Mouse (Mus musculus) left cerebral cortex, postnatal 4 days (tissue): ENCODE measurements around the gene Pde4d. TPM values are rescaled to one million over a fixed set of nuclear protein-coding genes. Genes with fewer than 3 reads are reported as not detected.

Experiments
- DNase-seq: peaks from one replicate; pipeline ENCODE4 v3.0.0-alpha.2; 2022
- intact Hi-C: fragments of 180-260 bp; cut with DNase I; formaldehyde crosslinking; loops from one replicate; pipeline ENCODE4 v1.15.1; 2025
- total RNA-seq, 2 experiments: library from RNA; stranded (reverse); gene quantifications; 2 replicates each; pipeline ENCODE4 v1.2.3; 2021

The Pde4d gene
- total RNA-seq, 2 experiments from 2014 or later = 107 to 117 TPM

DNA sequence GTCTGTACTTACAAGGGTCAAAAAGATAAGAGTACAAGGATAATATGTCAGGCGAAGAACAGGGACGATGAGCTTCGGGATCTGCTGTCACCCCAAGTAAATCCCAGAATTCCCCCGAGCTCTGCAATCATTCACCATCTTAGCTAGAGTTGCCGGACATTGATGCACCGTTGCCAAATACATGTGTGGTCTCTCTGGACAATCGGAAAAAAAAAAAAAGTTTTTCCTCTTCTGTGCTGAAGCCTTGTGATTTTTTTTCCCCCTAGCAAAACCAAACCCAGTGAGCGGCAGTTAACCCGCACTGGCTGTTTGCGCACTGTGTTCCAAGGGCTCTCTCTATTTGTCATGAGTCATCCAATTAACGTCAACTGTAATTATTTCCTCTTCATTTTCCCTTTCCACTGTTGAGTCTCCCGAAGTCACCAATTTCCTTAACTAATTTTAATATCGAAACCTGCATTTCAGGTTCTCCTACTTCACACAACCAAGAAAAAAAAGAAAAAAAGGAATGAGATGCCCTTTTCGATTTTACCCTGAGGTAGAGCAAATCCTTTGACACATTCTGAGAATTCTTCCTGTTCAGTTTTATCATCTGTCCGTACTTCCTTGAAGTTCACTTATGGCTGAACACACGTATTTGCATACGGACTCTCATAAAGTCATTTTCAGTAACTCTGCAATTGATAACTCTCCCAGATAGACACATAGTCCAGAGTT is 780.0 kb downstream of the Pde4d start:
- no peak for DNase-seq

GRCm38 (mm10) chr13:109230335-109230987 is 780.7 kb downstream of the Pde4d start:
- intact Hi-C loops = loop anchor here (5.0 kb wide), 3 partner anchors 117 to 377 kb away; no protein-coding TSS in a partner anchor
- no peak for DNase-seq

More for the DNA sequence above, 780.0 kb downstream of the Pde4d start:
- intact Hi-C loops = loop anchor here (5.0 kb wide), 4 partner anchors 118 to 513 kb away; no protein-coding TSS in a partner anchor

DNA sequence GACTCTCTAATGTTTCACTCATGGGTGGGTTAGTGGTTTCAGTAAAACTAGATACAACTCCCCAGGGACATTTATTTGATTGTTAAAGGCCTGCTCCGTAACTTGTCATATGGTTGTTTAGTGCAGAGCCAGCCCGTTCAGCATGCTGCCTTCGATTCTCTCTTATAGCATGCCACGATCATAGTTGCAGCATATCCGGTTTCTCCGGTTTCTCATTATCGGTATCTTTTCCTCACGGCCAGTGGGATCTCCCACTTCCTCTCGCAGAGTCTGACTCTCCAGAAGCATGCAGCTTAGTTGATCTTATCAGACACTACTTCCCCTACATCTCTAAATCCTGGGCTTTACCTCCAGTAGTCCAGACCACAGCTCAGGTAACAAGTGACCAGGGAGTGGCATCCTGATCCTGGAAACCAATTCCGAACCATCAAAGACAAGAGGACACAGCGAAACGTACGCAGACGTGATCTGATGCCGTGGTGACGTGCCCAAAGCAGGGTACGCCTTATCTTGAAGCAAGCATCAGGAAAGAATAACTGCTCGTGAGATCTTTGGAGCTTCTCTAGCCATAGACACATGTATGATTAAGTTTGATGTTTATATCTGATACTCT is 782.2 kb downstream of the Pde4d start:
- intact Hi-C loops = loop anchor here (5.0 kb wide), 3 partner anchors 115 to 375 kb away; no protein-coding TSS in a partner anchor
- no peak for DNase-seq

DNA sequence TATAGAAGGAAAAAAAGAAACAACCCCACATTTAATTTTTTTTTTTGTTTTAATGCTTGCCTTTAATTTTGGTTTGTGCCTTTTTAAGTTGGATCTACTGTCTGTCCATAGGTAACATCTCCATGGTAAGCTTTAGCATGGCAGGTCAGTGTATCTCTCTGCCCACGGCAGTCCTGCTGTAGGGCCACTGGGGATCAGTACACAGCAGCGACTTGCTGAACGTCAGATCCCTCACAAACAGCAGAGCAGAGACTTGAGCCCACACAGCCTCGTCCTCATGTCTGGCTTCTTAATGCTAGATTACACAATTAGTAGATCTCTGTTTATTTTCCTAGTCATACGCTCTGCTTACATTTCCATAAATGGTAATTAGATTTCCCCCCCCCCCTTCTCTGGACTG is 782.8 kb downstream of the Pde4d start:
- no peak for DNase-seq
- intact Hi-C loops = loop anchor here (5.0 kb wide), 3 partner anchors 115 to 375 kb away; no protein-coding TSS in a partner anchor

- no peak for DNase-seq
- intact Hi-C loops = loop anchor here (5.0 kb wide), 3 partner anchors 113 to 373 kb away; no protein-coding TSS in a partner anchor
Observed at GRCm38 (mm10) chr13:109233911-109234613, 784.3 kb downstream of the Pde4d start.

GRCm38 (mm10) chr13:109236047-109236446 is 786.3 kb downstream of the Pde4d start:
- DNase-seq = no peak
- intact Hi-C loops = no loop called here

- intact Hi-C loops = no loop called here
- no peak for DNase-seq
Observed at GRCm38 (mm10) chr13:109238670-109239069, 788.9 kb downstream of the Pde4d start.

GRCm38 (mm10) chr13:109239296-109239695 is 789.5 kb downstream of the Pde4d start:
- intact Hi-C loops = no loop called here
- peak; percentile 39 for DNase-seq

- DNase-seq = no peak
- intact Hi-C loops = no loop called here
Observed at GRCm38 (mm10) chr13:109242456-109243050, 792.8 kb downstream of the Pde4d start.

- intact Hi-C loops = no loop called here
- no peak for DNase-seq
Observed at GRCm38 (mm10) chr13:109243160-109243559, 793.4 kb downstream of the Pde4d start.

DNA sequence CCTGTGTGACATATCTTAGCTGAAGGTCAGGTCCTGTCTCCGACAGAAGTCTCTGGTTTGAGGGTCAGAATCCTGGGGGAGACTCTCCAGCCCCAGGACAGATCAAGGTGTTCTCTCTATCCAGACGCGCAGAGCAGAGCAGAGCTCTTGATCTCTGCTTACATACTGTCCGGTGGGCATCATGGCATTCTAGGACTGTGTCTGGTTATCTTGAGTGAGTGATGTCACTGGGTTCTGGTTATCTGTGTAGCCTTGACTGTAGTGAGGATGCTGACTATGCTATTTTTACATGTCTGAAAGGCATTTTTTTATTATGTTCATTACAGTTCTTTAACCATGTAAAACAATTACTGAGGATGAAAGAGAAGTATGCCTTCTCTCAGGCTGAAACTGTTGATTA is 797.3 kb downstream of the Pde4d start:
- DNase-seq = no peak
- intact Hi-C loops = no loop called here

DNA sequence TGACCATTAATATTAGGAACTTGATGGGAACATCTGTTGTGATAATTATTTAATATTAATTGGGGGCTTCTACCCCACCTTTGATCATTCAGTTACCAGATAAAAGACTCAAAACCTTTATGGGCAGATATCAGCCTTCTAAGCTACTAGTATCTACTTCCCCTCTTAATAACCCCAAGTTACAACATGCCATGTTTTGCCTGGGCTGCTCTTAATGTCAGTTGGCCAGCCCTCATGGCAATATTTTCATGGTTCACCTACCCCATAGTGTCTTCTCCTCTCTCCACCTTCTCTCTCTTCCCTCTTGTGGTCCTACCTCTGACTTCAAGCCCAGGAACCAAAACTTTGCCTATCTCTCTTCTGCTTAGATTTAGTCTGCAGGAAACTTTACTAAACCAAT is 799.6 kb downstream of the Pde4d start:
- intact Hi-C loops = no loop called here
- DNase-seq = no peak

- DNase-seq = no peak
- intact Hi-C loops = no loop called here
Observed at GRCm38 (mm10) chr13:109255634-109256033, 805.9 kb downstream of the Pde4d start.

DNA sequence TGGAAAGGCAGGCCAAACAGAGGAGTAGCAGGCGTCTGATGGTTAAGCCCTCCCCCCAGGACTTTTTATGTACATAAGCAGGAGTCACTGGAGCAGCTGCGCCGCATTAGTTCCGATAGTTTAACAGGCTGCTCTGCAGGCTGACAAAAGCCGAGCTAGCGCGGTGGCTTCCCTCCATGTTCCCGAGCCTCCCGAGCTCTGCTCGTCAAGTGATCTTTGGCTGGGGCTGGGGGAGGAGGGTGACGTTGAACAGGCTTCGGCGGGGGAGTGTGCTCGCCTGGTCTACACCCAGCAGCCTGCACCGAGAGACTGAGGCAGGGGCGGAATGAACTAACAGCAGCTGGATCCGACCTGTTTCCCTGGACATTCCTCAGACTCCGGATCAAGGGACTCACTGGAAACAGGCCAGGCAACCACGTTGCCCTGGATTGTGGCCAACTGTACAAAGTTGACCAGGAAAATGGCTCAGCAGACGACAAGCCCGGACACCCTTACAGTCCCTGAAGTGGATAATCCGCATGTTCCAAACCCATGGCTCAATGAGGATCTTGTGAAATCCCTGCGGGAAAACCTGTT is 810.6 kb downstream of the Pde4d start:
- intact Hi-C loops = no loop called here
- peak; percentile 77 for DNase-seq

DNA sequence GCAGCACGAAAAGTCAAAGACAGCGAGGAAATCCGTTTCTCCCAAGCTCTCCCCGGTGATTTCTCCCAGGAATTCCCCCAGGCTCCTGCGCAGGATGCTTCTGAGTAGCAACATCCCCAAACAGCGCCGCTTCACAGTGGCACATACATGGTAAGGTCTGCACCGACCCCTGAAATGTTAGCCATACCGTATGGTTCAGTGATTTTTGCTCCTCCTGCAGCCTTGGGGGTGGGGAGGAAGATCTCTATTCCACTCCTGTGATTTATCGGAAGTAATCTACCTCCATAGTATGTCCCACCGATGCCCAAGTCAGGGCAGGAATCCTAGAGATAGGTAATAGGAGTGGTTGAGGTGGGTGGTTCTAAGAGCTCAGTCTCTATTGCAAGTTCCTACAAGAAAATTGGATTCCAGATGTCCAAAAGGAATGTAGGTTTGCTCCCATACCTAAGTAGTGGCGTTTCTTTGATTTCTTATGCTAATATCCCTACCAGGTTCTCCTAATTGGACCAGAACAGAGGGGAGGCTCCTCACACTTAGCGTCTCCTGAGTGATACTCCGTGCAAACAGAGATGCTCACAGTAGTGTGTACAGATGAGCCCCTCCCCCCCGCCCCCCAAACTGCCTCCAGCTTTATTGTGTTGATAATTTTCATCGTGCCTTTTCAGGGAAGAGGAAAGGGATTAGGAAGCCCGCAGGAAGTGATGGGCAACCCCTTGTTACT is 811.2 kb downstream of the Pde4d start:
- DNase-seq = peak; percentile 8
- intact Hi-C loops = no loop called here

- DNase-seq = no peak
- intact Hi-C loops = no loop called here
Observed at GRCm38 (mm10) chr13:109261642-109262220, 812.0 kb downstream of the Pde4d start.

DNA sequence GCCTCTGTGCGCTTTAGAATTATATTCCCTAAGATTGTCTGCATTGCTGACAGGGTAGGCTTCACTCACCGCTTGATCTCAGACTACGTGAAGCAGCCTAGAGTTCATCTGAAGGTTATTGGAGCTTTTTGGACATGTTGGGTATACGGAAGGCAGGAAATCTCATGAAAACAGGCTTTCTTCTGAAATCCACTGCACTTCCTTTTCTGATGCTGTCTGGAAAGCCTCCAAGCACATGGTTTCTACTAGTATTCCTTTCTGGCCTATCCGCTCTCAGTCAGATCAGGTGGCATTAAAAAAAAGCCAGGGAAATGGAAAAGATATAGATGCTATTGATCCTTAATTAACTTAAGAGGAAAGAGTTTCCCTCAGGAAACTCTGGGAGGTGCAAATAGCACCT is 812.8 kb downstream of the Pde4d start:
- intact Hi-C loops = no loop called here
- DNase-seq = no peak

DNA sequence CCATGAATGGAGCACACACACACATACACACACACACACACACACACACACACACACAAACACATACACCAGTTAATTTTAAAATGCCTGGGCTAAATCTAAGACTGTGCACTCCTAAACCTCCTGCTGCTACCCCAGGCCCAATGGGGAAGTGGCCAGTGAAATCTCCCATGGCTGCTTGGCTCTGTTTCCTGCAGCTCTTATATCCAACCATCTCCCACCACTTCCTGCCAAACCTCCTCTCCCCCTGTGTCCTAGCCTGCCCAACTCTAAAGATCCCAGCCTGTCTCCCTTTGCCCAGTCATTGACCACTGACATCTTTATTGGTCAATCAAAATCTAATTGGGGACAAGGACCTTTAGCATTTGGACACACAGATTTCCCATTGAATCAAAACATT is 814.1 kb downstream of the Pde4d start:
- intact Hi-C loops = no loop called here
- no peak for DNase-seq

DNA sequence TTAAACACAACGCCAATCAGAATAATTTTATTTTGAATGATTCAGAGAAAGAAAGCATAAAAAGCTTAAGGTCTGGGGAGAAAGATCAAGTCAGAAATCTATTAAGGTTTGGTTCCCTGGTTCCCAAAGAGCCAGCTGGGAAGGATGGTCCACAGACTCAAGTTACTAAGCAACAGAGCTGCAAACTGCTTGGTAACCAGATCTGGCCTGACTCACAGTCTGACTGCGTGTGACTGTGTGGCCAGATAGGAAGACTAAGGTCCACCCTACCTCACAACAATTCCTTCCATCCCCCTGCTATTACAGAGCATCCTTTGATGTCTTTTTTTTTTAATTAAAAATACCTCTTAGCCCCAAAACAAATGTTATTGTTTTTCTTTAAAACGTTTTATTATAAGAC is 818.5 kb downstream of the Pde4d start:
- intact Hi-C loops = no loop called here
- DNase-seq = no peak
